Mouse (Mus musculus): Measurements from ENCODE around the gene Olfr128. TPM values are rescaled to one million over a fixed set of nuclear protein-coding genes. Genes with fewer than 3 reads are reported as not detected.

Olfr128 gene
- not detected for polyA plus RNA-seq (2015; fragmentation: Illumina TruSeq; extraction: RNeasy Lipid Tissue Mini Kit (QIAGEN cat#74804); ENCODE audit: insufficient read depth, low replicate concordance)

DNA sequence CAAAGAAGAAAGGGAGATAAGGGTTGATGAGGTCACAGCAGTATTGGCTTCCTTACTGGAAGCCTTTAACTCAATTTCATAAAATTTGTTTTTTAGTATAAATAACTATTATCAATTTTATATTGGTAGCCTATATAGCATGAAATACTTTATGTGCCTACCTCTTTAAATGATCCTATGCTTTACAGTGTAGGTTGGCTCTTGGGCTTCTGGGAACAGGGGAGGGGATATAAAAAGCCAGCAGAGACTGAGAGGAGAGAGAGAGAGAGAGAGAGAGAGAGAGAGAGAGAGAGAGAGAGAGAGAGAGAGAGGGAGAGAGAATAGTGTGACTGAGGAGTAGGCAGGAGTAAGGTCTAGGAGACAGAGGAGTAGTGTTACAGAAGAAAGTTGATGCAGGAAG is at the start of gene Olfr128:
TSS of gene Olfr128 (plus strand) at position 301 of the 400 bp plus-strand sequence.

GRCm38 (mm10) chr17:37900137-37900536 is 20.2 kb upstream of the Olfr128 start, which contains the start of gene Olfr127:
Gene Olfr127 (plus strand): TSS chr17:37900437.

GRCm38 (mm10) chr17:37952979-37953378 is 32.6 kb downstream of the Olfr128 start, which contains the start of gene Olfr761:
Gene Olfr761 (minus strand): TSS chr17:37953079.

Other genes with a start within 250 kb of the Olfr128 start
- not detected for gene Olfr119, start 224.0 kb upstream of the Olfr128 start, polyA plus RNA-seq (2015; fragmentation: Illumina TruSeq; extraction: RNeasy Lipid Tissue Mini Kit (QIAGEN cat#74804); ENCODE audit: insufficient read depth, low replicate concordance)
- gene Olfr120, start 198.7 kb upstream of the Olfr128 start, polyA plus RNA-seq (2015; fragmentation: Illumina TruSeq; extraction: RNeasy Lipid Tissue Mini Kit (QIAGEN cat#74804); ENCODE audit: insufficient read depth, low replicate concordance): not detected
- gene Olfr121, start 171.7 kb upstream of the Olfr128 start, polyA plus RNA-seq (2015; fragmentation: Illumina TruSeq; extraction: RNeasy Lipid Tissue Mini Kit (QIAGEN cat#74804); ENCODE audit: insufficient read depth, low replicate concordance): not detected
- gene Olfr122, start 151.9 kb upstream of the Olfr128 start, polyA plus RNA-seq (2015; fragmentation: Illumina TruSeq; extraction: RNeasy Lipid Tissue Mini Kit (QIAGEN cat#74804); ENCODE audit: insufficient read depth, low replicate concordance): not detected
- not detected for gene Olfr123, start 127.0 kb upstream of the Olfr128 start, polyA plus RNA-seq (2015; fragmentation: Illumina TruSeq; extraction: RNeasy Lipid Tissue Mini Kit (QIAGEN cat#74804); ENCODE audit: insufficient read depth, low replicate concordance)
- gene Olfr124, start 120.7 kb upstream of the Olfr128 start, polyA plus RNA-seq (2015; fragmentation: Illumina TruSeq; extraction: RNeasy Lipid Tissue Mini Kit (QIAGEN cat#74804); ENCODE audit: insufficient read depth, low replicate concordance): not detected
- gene Olfr125, start 87.6 kb upstream of the Olfr128 start, polyA plus RNA-seq (2015; fragmentation: Illumina TruSeq; extraction: RNeasy Lipid Tissue Mini Kit (QIAGEN cat#74804); ENCODE audit: insufficient read depth, low replicate concordance): not detected
- not detected for gene Olfr126, start 73.1 kb upstream of the Olfr128 start, polyA plus RNA-seq (2015; fragmentation: Illumina TruSeq; extraction: RNeasy Lipid Tissue Mini Kit (QIAGEN cat#74804); ENCODE audit: insufficient read depth, low replicate concordance)
- not detected for gene Olfr127, start 20.1 kb upstream of the Olfr128 start, polyA plus RNA-seq (2015; fragmentation: Illumina TruSeq; extraction: RNeasy Lipid Tissue Mini Kit (QIAGEN cat#74804); ENCODE audit: insufficient read depth, low replicate concordance)
- gene Olfr761, start 32.5 kb downstream of the Olfr128 start, polyA plus RNA-seq (2015; fragmentation: Illumina TruSeq; extraction: RNeasy Lipid Tissue Mini Kit (QIAGEN cat#74804); ENCODE audit: insufficient read depth, low replicate concordance): not detected
- not detected for gene Olfr129, start 139.5 kb downstream of the Olfr128 start, polyA plus RNA-seq (2015; fragmentation: Illumina TruSeq; extraction: RNeasy Lipid Tissue Mini Kit (QIAGEN cat#74804); ENCODE audit: insufficient read depth, low replicate concordance)
- gene Olfr130, start 143.4 kb downstream of the Olfr128 start, polyA plus RNA-seq (2015; fragmentation: Illumina TruSeq; extraction: RNeasy Lipid Tissue Mini Kit (QIAGEN cat#74804); ENCODE audit: insufficient read depth, low replicate concordance): not detected
- gene Olfr131, start 168.1 kb downstream of the Olfr128 start, polyA plus RNA-seq (2015; fragmentation: Illumina TruSeq; extraction: RNeasy Lipid Tissue Mini Kit (QIAGEN cat#74804); ENCODE audit: insufficient read depth, low replicate concordance): not detected
- not detected for gene Olfr132, start 214.0 kb downstream of the Olfr128 start, polyA plus RNA-seq (2015; fragmentation: Illumina TruSeq; extraction: RNeasy Lipid Tissue Mini Kit (QIAGEN cat#74804); ENCODE audit: insufficient read depth, low replicate concordance)
- not detected for gene Olfr133, start 224.7 kb downstream of the Olfr128 start, polyA plus RNA-seq (2015; fragmentation: Illumina TruSeq; extraction: RNeasy Lipid Tissue Mini Kit (QIAGEN cat#74804); ENCODE audit: insufficient read depth, low replicate concordance)